Mouse (Mus musculus) intestine, embryonic 16.5 days (tissue): Measurements from ENCODE around the gene Ypel4. TPM values are rescaled to one million over a fixed set of nuclear protein-coding genes. Genes with fewer than 3 reads are reported as not detected.
A peak's percentile ranks its signal among the peaks of the same experiment; 100 is the strongest.
"Not testable (repeated sequence)": the region's sequence is repeated elsewhere in the genome, so short reads cannot be mapped to it uniquely, and the experiment has no call there.

Source experiments
- ATAC-seq: fragments of 200-750 bp; cut with Nextera tagmentation; 2 replicates; pipeline ENCODE4 v1.8.0; 2017; ENCODE audit warnings: moderate TSS enrichment, moderate library complexity
- H3K27ac ChIP-seq: fragments of 300-500 bp; sonication (generic); 2 replicates; pipeline ENCODE4 v1.5.1; 2014; ENCODE audit warnings: mild to moderate bottlenecking, low read length
- H3K27me3 ChIP-seq: fragments of 300-500 bp; sonication (generic); replicated peaks from 2 replicates; pipeline ENCODE4 v1.6.1; 2014; ENCODE audit warnings: low read length, control low read depth, mixed read lengths; ENCODE audit not compliant: control insufficient read depth, insufficient read depth
- H3K36me3 ChIP-seq: fragments of 300-500 bp; sonication (generic); 2 replicates; pipeline ENCODE4 v1.6.1; 2014; ENCODE audit warnings: low read length, control low read depth; ENCODE audit not compliant: control insufficient read depth, insufficient read depth
- H3K4me1 ChIP-seq: fragments of 300-500 bp; sonication (generic); 2 replicates; pipeline ENCODE4 v1.6.1; 2014; ENCODE audit warnings: low read length, control low read depth, mixed read lengths; ENCODE audit not compliant: control insufficient read depth, insufficient read depth
- H3K4me2 ChIP-seq: fragments of 300-500 bp; sonication (generic); 2 replicates; pipeline ENCODE4 v1.6.1; 2014; ENCODE audit warnings: low read depth, low read length, control low read depth
- H3K4me3 ChIP-seq: fragments of 300-500 bp; sonication (generic); 2 replicates; pipeline ENCODE4 v1.5.1; 2014; ENCODE audit warnings: mild to moderate bottlenecking, low read length
- H3K9ac ChIP-seq: fragments of 300-500 bp; sonication (generic); 2 replicates; pipeline ENCODE4 v1.6.1; 2014; ENCODE audit warnings: low read depth, low read length
- H3K9me3 ChIP-seq: fragments of 300-500 bp; sonication (generic); 2 replicates; pipeline ENCODE4 v1.6.1; 2016; ENCODE audit warnings: low read length, control low read depth; ENCODE audit not compliant: control insufficient read depth
- WGBS: fragments of 180-500 bp; shearing (Covaris S2); extraction: QIAGEN DNeasy Blood & Tissue Kit; methylation state at CpG from one replicate; pipeline ENCODE4 v1.1.7; 2014; 5-methylcytosine and 5-hydroxymethylcytosine counted together
- polyA plus RNA-seq: library from polyadenylated mRNA; unstranded; fragments of >200 nt; fragmentation: Nextera tagmentation; extraction: Ambion mirVana; gene quantifications from 2 replicates; pipeline ENCODE4 v1.2.1, GENCODE M21; 2015

Gene Ypel4
- polyA plus RNA-seq, 1 experiment from 2014 or later = 6.0 TPM

DNA sequence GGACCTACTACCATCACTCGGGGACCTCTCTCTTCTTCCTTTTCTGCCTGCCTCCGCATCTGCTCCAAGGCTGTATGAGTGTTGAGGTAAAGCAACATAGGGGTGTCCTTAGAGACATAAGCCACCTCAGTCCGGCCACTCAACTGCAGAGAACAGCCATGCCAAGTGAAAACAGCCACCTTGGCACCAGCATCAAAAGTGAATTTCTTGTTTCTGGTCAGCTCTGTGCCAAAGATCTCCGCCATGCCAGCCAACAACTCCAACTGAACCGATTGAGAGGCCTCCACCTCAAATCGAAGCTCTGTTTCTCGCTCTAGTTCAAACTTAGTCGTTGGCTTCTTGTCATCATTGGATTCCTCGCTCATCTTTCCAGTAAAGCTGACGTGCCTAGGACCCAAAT is 8.1 kb upstream of the Ypel4 start:
- no peak overlapping the region for H3K4me2 ChIP-seq
- no peaks in the 10 kb centered on the region for H3K9me3 ChIP-seq
- H3K9ac ChIP-seq = no peak overlapping the region
- no peak overlapping the region for H3K27ac ChIP-seq
- peaks cover 12% of the 10 kb centered on the region for H3K4me1 ChIP-seq
- no peak for ATAC-seq
- peaks cover 3% of the 10 kb centered on the region; the same call in 1 of the 2 replicates for H3K36me3 ChIP-seq
- 91% methylated on average over 10 of the region's 10 CpGs for WGBS
- H3K27me3 ChIP-seq = no peaks in the 10 kb centered on the region
- H3K4me3 ChIP-seq = no peak overlapping the region

DNA sequence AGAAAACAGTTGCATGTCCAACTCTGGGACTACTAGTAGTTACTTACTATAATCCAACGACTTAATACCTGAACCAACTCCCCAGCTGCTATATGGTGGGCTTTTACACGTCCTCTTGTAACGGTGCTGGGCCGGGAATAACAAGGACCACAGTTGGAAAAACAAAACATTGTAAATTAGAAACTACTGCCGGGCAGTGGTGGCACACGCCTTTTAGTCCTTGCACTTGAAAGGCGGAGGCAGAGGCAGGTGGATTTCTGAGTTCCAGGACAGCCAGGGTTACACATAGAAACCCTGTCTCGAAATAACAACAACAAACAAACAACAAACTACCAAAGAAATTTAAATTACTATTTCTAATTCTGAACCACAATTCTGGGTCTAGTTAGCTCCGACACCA is 7.1 kb upstream of the Ypel4 start:
- WGBS = 1% methylated on average over 9 of the region's 9 CpGs
- peak overlapping the region; percentile 53 for H3K9ac ChIP-seq
- H3K27ac ChIP-seq = no peak overlapping the region
- H3K4me3 ChIP-seq = peak overlapping the region; percentile 56
- peak; percentile 26 for ATAC-seq
- peaks cover 3% of the 10 kb centered on the region; the same call in 1 of the 2 replicates for H3K36me3 ChIP-seq
- H3K4me2 ChIP-seq = peak overlapping the region; percentile 55
- peaks cover 12% of the 10 kb centered on the region for H3K4me1 ChIP-seq
- H3K9me3 ChIP-seq = no peaks in the 10 kb centered on the region
- no peaks in the 10 kb centered on the region for H3K27me3 ChIP-seq

DNA sequence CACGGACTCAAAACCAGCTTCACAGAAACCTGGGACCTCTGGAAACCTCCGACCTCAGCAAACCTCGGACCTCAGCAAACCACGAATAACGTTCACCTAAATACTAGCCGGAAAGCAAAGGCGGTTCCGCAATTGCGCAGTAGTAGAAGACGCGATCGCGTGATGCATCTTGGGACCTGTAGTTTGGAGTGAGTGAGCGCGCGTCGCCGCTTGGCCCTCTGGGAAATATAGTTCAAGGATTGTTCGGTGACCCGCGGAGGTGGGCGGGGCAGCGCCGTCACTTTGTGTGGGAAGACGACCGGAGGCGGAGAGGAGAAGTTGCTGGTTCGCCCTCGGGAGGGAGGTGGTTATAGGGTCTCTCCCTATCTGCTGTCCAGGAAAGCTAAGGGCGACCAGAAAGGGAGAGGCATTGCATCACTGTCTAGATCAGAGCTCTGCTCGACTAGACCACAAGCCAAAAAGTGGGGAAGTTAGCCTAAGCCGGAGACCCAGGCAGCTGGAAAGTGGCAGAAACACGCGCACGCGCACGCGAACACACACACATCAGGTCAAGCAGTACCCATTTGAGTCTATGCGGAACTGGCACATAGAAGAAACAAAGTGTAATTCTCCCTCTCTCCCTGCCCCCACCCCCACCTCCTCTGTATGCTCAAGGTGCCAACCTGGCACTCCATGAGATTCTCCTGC is 6.5 kb upstream of the Ypel4 start, which contains the start of gene Clp1:
Gene Clp1 (minus strand): TSS at position 179 of the 687 bp plus-strand sequence.
- Histone ChIP-seq H3K4me2 (peak within 1 kb of the TSS; percentile 64), H3K27ac (peak within 1 kb of the TSS; percentile 89), H3K4me1 (peaks cover 12% of the 10 kb centered on the region), H3K27me3 (no peaks in the 10 kb centered on the region), H3K4me3 (peak within 1 kb of the TSS; percentile 56), H3K36me3 (peaks cover 3% of the 10 kb centered on the region; the same call in 1 of the 2 replicates), H3K9me3 (no peaks in the 10 kb centered on the region), H3K9ac (peak within 1 kb of the TSS; percentile 74)
- under 1% methylated on average over 39 of the region's 39 CpGs for WGBS
- ATAC-seq = peak; percentile 97

DNA sequence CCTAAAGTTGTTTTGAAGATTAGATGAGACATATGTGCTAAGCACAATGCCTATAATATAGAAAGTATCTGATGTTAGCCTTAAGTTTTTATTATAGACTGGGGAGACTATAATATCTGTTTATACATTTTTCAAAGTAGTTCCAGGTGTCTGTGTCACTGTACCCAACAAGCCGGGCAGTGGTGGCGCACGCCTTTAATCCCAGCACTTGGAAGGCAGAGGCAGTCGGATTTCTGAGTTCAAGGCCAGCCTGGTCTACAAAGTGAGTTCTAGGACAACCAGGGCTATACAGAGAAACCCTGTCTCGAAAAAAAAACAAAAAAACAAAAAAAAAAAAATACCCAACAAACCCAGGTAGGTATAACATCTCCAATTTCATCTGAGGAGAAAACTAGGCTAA is 5.7 kb upstream of the Ypel4 start:
- H3K36me3 ChIP-seq, H3K4me2 ChIP-seq, H3K4me3 ChIP-seq, H3K27ac ChIP-seq, H3K9ac ChIP-seq, ATAC-seq, H3K9me3 ChIP-seq, H3K27me3 ChIP-seq: not testable (repeated sequence)
- H3K4me1 ChIP-seq = peaks cover 12% of the 10 kb centered on the region
- WGBS = 78% methylated on average over 5 of the region's 5 CpGs

DNA sequence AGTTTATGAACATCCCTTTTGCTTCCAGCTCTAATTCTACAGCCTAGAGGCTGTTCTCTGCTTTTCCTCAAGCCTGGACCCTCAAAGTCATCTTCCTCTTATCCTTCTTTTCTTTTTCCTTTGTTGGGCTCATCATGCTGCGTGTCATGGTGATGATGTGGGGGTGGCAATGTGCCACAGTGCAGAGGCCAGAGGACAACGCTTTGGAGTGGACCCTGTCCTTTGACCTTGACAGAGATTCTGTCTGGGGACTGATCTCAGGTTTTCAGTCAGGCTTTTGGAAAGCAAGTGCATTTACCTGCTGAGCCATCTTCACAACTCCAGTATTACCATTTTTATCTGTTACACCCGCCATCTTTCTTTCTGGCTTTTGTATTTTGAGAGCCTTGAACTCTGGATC is 2.7 kb upstream of the Ypel4 start:
- 79% methylated on average over 3 of the region's 3 CpGs for WGBS
- Histone ChIP-seq H3K4me3 (no peak overlapping the region), H3K9me3 (no peaks in the 10 kb centered on the region), H3K4me2 (no peak overlapping the region), H3K36me3 (no peaks in the 10 kb centered on the region), H3K27me3 (peaks cover 5% of the 10 kb centered on the region), H3K4me1 (peaks cover 19% of the 10 kb centered on the region), H3K27ac (no peak overlapping the region), H3K9ac (no peak overlapping the region)
- no peak for ATAC-seq

DNA sequence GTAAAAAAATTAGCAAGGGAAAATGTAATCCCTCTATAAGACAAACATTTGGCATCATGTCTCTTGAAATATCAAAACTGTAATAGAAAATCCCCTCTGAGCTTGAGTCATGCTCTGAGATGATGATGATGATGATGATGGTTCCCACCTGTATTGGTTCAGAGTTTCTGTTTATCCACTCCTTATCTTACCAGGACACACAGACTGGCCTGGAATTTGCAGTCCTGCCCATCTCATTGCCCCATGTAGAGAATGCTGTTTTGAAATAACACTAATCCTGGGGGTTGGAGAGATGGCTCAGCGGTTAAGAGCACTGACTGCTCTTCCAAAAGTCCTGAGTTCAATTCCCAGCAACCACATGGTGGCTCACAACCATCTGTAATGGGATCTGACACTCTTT is 1.5 kb upstream of the Ypel4 start:
- Histone ChIP-seq H3K4me1 (peaks cover 28% of the 10 kb centered on the region), H3K9ac (no peak overlapping the region)
- 62% methylated on average over 1 of the region's 1 CpGs for WGBS

DNA sequence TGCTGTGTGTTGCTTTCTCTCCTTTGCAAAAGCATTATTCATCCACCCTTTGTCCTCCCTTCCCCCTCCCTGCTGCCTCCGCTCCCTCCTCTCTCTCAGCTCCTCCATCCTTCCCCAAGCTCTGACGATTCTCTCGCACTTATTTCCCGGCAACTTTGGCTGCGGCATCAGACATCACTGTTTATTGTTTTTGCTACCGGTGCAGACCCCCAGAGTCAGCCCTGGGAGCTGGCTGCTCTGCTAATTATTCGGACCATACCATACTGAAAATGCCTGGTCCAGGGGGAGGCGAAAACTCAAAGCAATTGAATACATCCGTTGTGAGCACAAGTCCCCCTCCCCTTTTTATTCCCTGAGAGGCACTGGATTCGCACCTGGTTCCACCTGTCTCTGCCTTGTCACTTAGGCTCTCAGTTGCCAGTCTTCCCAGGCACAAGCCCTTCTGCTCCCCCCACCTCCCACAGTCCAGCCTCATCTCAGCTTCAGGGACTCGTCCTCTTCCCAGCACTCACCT is 550 bp downstream of the Ypel4 start:
- H3K27ac ChIP-seq = no peak overlapping the region
- WGBS = under 1% methylated on average over 11 of the region's 11 CpGs
- peak overlapping the region; percentile 45 for H3K4me3 ChIP-seq
- no peaks in the 10 kb centered on the region for H3K9me3 ChIP-seq
- peak overlapping the region; percentile 65 for H3K4me2 ChIP-seq
- H3K36me3 ChIP-seq = no peaks in the 10 kb centered on the region
- peaks cover 9% of the 10 kb centered on the region for H3K27me3 ChIP-seq
- ATAC-seq = no peak
- H3K9ac ChIP-seq = peak overlapping the region; percentile 59
- H3K4me1 ChIP-seq = peaks cover 45% of the 10 kb centered on the region

More for the DNA sequence above, 1.5 kb upstream of the Ypel4 start:
- H3K9me3 ChIP-seq = no peaks in the 10 kb centered on the region
- H3K4me3 ChIP-seq = no peak overlapping the region
- H3K27me3 ChIP-seq = peaks cover 9% of the 10 kb centered on the region
- no peak for ATAC-seq
- H3K4me2 ChIP-seq = no peak overlapping the region
- no peak overlapping the region for H3K27ac ChIP-seq
- no peaks in the 10 kb centered on the region for H3K36me3 ChIP-seq

DNA sequence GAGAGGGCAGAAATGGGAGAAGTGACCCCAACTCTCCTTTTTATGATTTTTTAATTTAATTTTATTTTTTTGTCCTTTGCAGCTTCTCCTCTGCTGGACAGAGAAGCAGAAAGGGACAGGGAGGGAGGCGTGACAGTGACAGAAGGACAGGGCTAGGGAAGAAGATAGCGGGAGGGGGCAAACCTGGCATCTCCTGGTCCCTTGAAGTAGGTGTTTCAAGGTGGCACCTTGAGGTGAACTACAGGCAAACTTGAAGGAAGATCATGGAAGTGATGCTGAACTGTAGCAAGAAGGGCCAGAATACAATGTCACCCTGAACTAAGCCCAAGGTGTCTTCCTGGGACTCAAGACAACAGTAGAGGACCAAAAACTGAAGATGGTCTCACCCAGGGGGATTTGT is 1.1 kb downstream of the Ypel4 start:
- Histone ChIP-seq H3K9ac (peak overlapping the region; percentile 59; the same call in 1 of the 2 replicates), H3K36me3 (no peaks in the 10 kb centered on the region), H3K27ac (no peak overlapping the region), H3K4me1 (peaks cover 45% of the 10 kb centered on the region), H3K27me3 (peaks cover 9% of the 10 kb centered on the region), H3K4me3 (peak overlapping the region; percentile 45), H3K9me3 (no peaks in the 10 kb centered on the region), H3K4me2 (peak overlapping the region; percentile 65)
- ATAC-seq = no peak
- 5% methylated on average over 2 of the region's 2 CpGs for WGBS

DNA sequence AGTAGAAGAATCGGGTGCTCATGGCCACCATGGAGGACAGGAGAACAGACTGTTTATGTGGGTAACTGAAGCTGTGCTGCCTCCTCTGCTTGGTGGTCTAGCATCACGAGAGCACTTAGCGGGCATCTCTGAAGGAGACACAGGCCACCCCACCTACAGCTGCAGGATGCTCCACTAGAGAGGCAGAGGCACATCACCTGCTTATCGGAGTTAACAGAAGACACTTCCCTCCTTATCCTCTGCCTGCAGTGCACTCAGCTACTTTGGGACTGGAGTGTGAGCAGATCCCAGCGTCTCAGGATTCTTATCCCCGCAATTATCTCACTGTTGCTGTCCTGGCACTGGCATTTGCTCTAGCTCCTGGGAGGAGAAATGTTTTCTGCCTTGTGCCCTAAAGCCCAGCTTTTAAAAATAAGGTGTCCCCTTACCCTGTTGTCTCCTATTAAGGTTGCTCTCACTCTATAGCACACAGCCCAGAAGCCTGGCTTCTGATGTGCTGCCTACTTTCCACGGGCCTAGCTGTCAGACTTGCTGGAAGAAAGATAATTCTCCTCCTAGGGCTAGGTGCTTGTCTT is 1.6 kb downstream of the Ypel4 start:
- no peaks in the 10 kb centered on the region for H3K36me3 ChIP-seq
- no peak overlapping the region for H3K9ac ChIP-seq
- H3K9me3 ChIP-seq = no peaks in the 10 kb centered on the region
- H3K27me3 ChIP-seq = peaks cover 9% of the 10 kb centered on the region
- peak overlapping the region; percentile 65 for H3K4me2 ChIP-seq
- peaks cover 45% of the 10 kb centered on the region for H3K4me1 ChIP-seq
- 0 out of 2 replicates have a peak, but pooled peaks have one; percentile 24 for ATAC-seq
- H3K4me3 ChIP-seq = peak overlapping the region; percentile 45; the same call in 1 of the 2 replicates
- WGBS = 13% methylated on average over 7 of the region's 7 CpGs
- no peak overlapping the region for H3K27ac ChIP-seq
